ENCODE assay signal across 8 mouse cellular contexts in genomic region chr4:49844828-49845611, GRCm38 (mm10). TPM values are rescaled to one million over a fixed set of nuclear protein-coding genes. Genes with fewer than 3 reads are reported as not detected.
DNase-seq lines count a peak whose midpoint lies in the region; ATAC-seq and TF ChIP-seq lines count a peak whose summit lies in the region.
"Had no signal": no experiment of that assay in that cellular context is flagged by ENCODE, and none has a peak within 500 bp of the region (broad histone marks: within the 10 kb centered on the region; RNA-seq: fewer than 3 reads in every experiment).

No protein-coding gene starts in this region.

- no peak for TF ChIP-seq CTCF in olfactory bulb, adult 2 months (IDR thresholded peaks at IDR 0.05; ENCODE audit: insufficient read depth, low read depth, low read length)

- peaks cover 46% of the 10 kb centered on the region for H3K27me3 ChIP-seq in lung, embryonic 15.5 days
- H3K27me3 ChIP-seq in embryonic facial prominence, embryonic 11.5 days (ENCODE audit: control insufficient read depth, insufficient read depth, low read length), result peaks cover 23% of the 10 kb centered on the region
- H3K27me3 ChIP-seq in hindbrain, embryonic 11.5 days (ENCODE audit: control insufficient read depth, insufficient read depth, low read length), result peaks cover 24% of the 10 kb centered on the region
- peaks cover 59% of the 10 kb centered on the region for H3K27me3 ChIP-seq in limb, embryonic 10.5 days (ENCODE audit: low read depth, poor library complexity, severe bottlenecking)

- no peaks in the 10 kb centered on the region for H3K36me3 ChIP-seq in lung, embryonic 15.5 days
- no peaks in the 10 kb centered on the region for H3K36me3 ChIP-seq in embryonic facial prominence, embryonic 11.5 days (replicated peaks; ENCODE audit: control insufficient read depth, insufficient read depth, low read depth, low read length)
- H3K36me3 ChIP-seq in hindbrain, embryonic 11.5 days (ENCODE audit: control insufficient read depth, insufficient read depth, low read length), result no peaks in the 10 kb centered on the region
- H3K36me3 ChIP-seq in limb, embryonic 10.5 days, result no peaks in the 10 kb centered on the region

- peaks cover 17% of the 10 kb centered on the region for H3K4me1 ChIP-seq in lung, embryonic 15.5 days
- H3K4me1 ChIP-seq in embryonic facial prominence, embryonic 11.5 days (ENCODE audit: control insufficient read depth, insufficient read depth, low read length), result no peaks in the 10 kb centered on the region; the same call in none of the 2 replicates
- no peaks in the 10 kb centered on the region for H3K4me1 ChIP-seq in hindbrain, embryonic 11.5 days (replicated peaks; ENCODE audit: control insufficient read depth, insufficient read depth, low read length)
- H3K4me1 ChIP-seq in limb, embryonic 10.5 days, result peaks cover 19% of the 10 kb centered on the region
- peaks cover 11% of the 10 kb centered on the region; the same call in 1 of the 2 replicates for H3K4me1 ChIP-seq in olfactory bulb, adult 2 months (ENCODE audit: control insufficient read depth, insufficient read depth, low read length)
- H3K4me1 ChIP-seq: megakaryocyte, embryonic 14.5 days had no signal

- H3K4me2 ChIP-seq in lung, embryonic 15.5 days, result peak overlapping the region; percentile 87
- peak overlapping the region; percentile 93 for H3K4me2 ChIP-seq in embryonic facial prominence, embryonic 11.5 days (ENCODE audit: low read depth, low read length)
- H3K4me2 ChIP-seq in hindbrain, embryonic 11.5 days (replicated peaks; ENCODE audit: low read depth, low read length), result peak overlapping the region; percentile 98

- no peak overlapping the region for H3K27ac ChIP-seq in lung, embryonic 15.5 days
- no peak overlapping the region for H3K27ac ChIP-seq in embryonic facial prominence, embryonic 11.5 days (replicated peaks; ENCODE audit: low read depth, low read length)
- no peak overlapping the region for H3K27ac ChIP-seq in hindbrain, embryonic 11.5 days (ENCODE audit: low read depth, low read length)
- H3K27ac ChIP-seq in limb, embryonic 10.5 days, result no peak overlapping the region
- no peak overlapping the region for H3K27ac ChIP-seq in olfactory bulb, adult 2 months (ENCODE audit: insufficient read depth, low read depth, low read length)

- peak; percentile 51 for ATAC-seq in lung, embryonic 15.5 days (ENCODE audit: borderline replicate concordance, extremely low read depth, low FRiP score, low TSS enrichment)
- ATAC-seq in embryonic facial prominence, embryonic 11.5 days (replicated peaks; ENCODE audit: insufficient number of reproducible peaks, low FRiP score, low TSS enrichment, low read depth), result peak; percentile 40
- peak; percentile 70 for ATAC-seq in hindbrain, embryonic 11.5 days (ENCODE audit: low FRiP score)
- ATAC-seq in monocyte, adult 5-6 weeks (replicated peaks; ENCODE audit: insufficient number of reproducible peaks, low FRiP score, low TSS enrichment, poor library complexity, severe bottlenecking), result no peak

- peak overlapping the region; percentile 16; the same call in 1 of the 2 replicates for H3K9ac ChIP-seq in lung, embryonic 15.5 days
- H3K9ac ChIP-seq in embryonic facial prominence, embryonic 11.5 days (replicated peaks; ENCODE audit: low read length), result peak overlapping the region; percentile 35
- peak overlapping the region; percentile 52 for H3K9ac ChIP-seq in hindbrain, embryonic 11.5 days (ENCODE audit: low read depth, low read length)

- peak overlapping the region; percentile 44 for H3K4me3 ChIP-seq in lung, embryonic 15.5 days
- H3K4me3 ChIP-seq in embryonic facial prominence, embryonic 11.5 days (ENCODE audit: low read depth, low read length), result peak overlapping the region; percentile 51
- H3K4me3 ChIP-seq in hindbrain, embryonic 11.5 days (ENCODE audit: low read depth, low read length), result peak overlapping the region; percentile 57
- peak overlapping the region; percentile 61 for H3K4me3 ChIP-seq in limb, embryonic 10.5 days
- peak overlapping the region; percentile 63 for H3K4me3 ChIP-seq in olfactory bulb, adult 2 months (ENCODE audit: insufficient read depth, low read depth, low read length)
- H3K4me3 ChIP-seq: megakaryocyte, embryonic 14.5 days had no signal

- DNase-seq in lung, postnatal 25 days (ENCODE audit: low spot score), result no peak
- peak; percentile 39 for DNase-seq in embryonic facial prominence, embryonic 11.5 days (ENCODE audit: low spot score)
- DNase-seq in hindbrain, embryonic 11.5 days (ENCODE audit: low spot score), result peak; percentile 53
- peak; percentile 61 for DNase-seq in limb, embryonic 10.5 days (ENCODE audit: low spot score)

- WGBS in lung, embryonic 15.5 days, result 0% methylated on average over 61 of the region's 63 CpGs
- WGBS in embryonic facial prominence, embryonic 11.5 days, result under 1% methylated on average over 63 of the region's 63 CpGs
- under 1% methylated on average over 60 of the region's 63 CpGs for WGBS in hindbrain, embryonic 11.5 days
- WGBS in limb, embryonic 10.5 days, result 1% methylated on average over 63 of the region's 63 CpGs
- WGBS in olfactory bulb, adult 2 months, result under 1% methylated on average over 63 of the region's 63 CpGs

- H3K9me3 ChIP-seq in lung, embryonic 15.5 days, result no peaks in the 10 kb centered on the region
- H3K9me3 ChIP-seq in embryonic facial prominence, embryonic 11.5 days (replicated peaks; ENCODE audit: control insufficient read depth, low read length), result no peaks in the 10 kb centered on the region
- no peaks in the 10 kb centered on the region for H3K9me3 ChIP-seq in hindbrain, embryonic 11.5 days (ENCODE audit: control insufficient read depth, low read length)
- no peaks in the 10 kb centered on the region for H3K9me3 ChIP-seq in limb, embryonic 10.5 days (replicated peaks)

- 0 out of 2 replicates have a peak, but pooled peaks have one; percentile 30 for TF ChIP-seq POLR2A in olfactory bulb, adult 2 months (IDR thresholded peaks at IDR 0.05; ENCODE audit: insufficient read depth, low read depth, low read length)

RNA-seq across cellular contexts. Expression of gene Grin3a, which starts 0.5 kb away (rescaled TPM):
- polyA plus RNA-seq in lung, embryonic 15.5 days (2015; fragmentation: Nextera tagmentation; extraction: Ambion mirVana), result 0.37 and 0.47 TPM in 2 replicates
- polyA plus RNA-seq in embryonic facial prominence, embryonic 11.5 days (2014; fragmentation: Nextera tagmentation; extraction: Ambion mirVana), result 1.1 and 1.6 TPM in 2 replicates
- 1.1 and 1.5 TPM in 2 replicates for polyA plus RNA-seq in hindbrain, embryonic 11.5 days (2014; fragmentation: Nextera tagmentation; extraction: Ambion mirVana)
- 0.21 and 0.60 TPM in 2 replicates for polyA plus RNA-seq in limb, embryonic 10.5 days (2016; fragmentation: Nextera tagmentation; extraction: Ambion mirVana)
- not detected in 2 replicates for polyA plus RNA-seq in olfactory bulb, adult 2 months (2012; ENCODE audit: insufficient read depth, insufficient read length, low replicate concordance, missing spikeins)
- 0.10 TPM in 1 of 3 replicates, not detected in the others for total RNA-seq in monocyte, adult 5-6 weeks (2017)
